Mouse (Mus musculus): Measurements from ENCODE around the gene Tns4.

Gene Tns4

DNA sequence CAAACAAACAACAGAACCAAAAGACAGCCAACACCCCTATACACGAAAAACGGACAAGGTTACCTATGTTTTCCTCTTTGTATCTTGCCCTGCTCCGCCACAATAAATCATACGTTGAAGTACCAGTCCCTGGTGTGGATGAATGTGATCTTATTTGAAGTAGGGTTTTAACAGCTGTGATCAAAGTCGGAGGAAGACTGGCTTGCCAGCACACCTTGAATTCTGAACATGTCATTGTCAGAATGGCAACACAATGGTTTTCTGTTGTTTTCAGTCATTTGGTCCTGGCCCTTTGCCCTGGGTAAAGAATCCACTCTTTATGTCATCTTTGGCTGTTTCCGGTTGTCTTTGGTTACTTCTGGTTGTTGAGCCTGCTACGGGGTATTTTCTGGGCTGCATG is 29.9 kb upstream of the Tns4 start:
- no peak for DNase-seq (ENCODE audit: inconsistent age in 2 of 2, low spot score in 1 of 2)

DNA sequence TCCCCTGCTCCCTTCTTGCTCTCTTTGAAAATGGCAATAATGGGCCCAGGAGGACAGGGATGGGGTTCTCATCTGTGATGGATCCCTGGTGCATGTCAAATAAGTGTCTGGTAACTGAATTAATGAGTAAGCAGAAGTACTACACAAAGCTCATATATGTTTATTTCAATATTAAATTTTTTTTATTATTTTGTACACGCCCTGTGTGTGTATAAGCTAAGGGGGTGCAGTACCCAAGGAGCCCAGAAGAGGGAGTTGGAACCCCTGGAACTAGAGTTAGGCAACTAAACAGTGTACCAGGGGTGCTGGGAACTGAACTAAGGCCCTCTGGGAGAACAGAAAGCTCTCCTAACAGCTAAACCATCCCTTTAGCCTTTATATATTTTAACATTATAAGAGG is 29.3 kb upstream of the Tns4 start:
- DNase-seq (ENCODE audit: inconsistent age in 2 of 2, low spot score in 1 of 2) = no peak

DNA sequence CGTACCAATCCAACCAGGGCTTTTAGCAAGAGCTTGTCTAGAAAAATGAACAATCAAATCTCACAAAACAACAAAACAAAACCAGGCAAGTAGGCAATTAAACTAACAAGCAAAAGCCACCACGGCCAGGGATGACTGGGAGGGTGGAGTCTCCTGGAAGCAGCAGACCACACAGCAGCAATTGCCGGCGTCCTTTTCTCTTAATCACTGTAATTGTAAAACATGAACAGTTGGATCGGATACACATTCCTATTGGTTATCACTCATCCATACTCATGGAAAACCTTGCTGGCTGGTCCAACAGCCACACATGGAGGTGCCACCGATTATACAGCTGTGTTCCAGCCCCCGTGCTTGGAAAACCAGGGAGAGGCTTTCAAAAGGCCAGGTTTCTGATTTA is 28.8 kb upstream of the Tns4 start:
- DNase-seq (ENCODE audit: inconsistent age in 2 of 2, low spot score in 1 of 2) = no peak

DNA sequence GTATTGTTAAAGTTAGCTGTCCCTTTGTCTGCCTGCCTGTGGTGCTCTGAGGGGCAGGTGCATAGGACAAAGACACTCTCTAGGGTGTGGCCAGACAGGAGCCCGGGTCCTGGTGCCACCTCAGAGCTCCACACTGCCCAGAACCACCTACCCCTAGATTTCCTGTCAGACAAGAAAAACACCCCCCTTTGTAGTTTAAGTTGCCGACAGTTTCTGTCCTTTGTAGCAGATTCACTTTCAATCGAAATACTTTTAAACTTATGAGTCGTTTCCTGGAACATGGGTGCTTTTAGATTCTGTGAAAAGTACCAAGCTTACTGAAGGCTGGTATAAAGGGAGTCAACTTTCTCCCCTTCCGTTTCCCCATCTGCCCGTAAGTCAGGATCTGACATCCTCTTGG is 26.8 kb upstream of the Tns4 start:
- no peak for DNase-seq (ENCODE audit: inconsistent age in 2 of 2, low spot score in 1 of 2)

DNA sequence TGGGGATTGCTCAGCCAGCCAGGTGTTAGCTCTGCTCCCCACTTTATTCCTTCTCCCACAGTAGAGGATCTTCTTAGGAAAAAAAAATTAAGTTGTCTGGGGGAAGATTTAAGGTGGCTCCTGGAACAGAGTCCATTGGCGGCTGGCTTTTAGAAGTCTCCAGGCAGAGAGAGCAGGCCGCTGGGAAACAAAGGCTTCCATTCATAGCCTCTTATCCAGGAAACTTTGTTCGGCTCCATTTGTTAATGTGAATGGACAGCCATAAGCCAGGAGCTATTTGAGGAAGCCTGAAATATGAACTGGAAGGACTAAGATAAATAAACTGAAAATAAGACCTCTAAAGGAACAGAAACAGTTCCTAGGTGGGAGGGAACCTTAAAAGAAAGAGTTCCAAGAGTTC is 24.0 kb upstream of the Tns4 start:
- no peak for DNase-seq (ENCODE audit: inconsistent age in 2 of 2, low spot score in 1 of 2)

DNA sequence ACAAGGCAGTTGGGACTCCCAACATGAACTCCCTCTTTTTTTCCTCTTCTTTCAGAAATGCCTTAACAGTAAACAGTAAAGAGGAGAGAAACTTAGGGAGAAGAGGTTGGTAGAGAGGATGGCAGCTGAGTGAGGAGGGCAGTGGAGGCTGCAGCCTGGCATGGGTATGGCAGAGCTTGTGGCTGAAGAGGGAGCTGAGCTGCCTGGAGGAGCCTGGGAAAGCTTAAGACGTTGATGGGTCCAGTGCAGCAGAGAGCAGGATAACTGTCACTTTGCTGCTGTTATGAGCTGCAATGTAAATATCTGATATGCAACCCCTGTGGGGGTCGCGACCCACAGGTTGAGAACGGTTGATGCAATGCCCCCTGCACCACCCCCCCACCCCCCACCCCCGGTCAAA is 23.6 kb upstream of the Tns4 start:
- DNase-seq (ENCODE audit: inconsistent age in 2 of 2, low spot score in 1 of 2) = no peak

DNA sequence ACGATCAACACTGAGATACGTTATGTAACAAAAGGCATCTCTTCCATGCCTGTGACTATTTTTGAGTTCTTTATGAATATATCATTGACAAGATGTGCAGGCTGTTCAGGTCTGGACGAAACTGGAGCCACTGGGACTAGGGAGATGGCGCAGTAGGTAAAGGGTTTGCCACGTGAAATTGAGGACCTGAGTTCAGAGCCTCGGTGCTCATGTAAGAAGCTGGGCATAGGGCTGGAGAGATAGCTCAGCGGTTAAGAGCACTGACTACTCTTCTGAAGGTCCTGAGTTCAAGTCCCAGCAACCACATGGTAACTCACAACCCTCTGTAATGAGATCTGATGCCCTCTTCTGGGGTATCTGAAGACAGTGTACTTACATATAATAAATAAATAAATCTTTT is 22.5 kb upstream of the Tns4 start:
- DNase-seq (ENCODE audit: inconsistent age in 2 of 2, low spot score in 1 of 2) = no peak

DNA sequence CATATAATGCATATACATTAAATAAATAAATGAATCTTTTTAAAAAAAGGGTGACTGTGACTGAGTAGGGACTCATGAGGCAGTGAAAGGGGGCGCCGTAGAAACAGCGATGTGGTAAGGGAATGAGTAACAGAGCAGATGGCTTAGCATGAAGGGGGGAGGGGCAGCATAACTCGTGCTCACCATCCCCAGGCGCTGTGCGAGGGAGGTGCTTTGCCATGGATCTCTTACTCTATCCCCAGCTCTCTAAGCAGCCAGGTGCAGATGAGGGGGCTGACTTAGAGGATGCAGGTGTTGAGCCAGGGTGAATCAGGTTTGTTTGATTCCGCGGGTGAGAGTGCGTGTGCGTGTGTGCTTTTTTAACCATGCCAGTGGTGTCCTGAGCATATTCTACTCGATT is 22.0 kb upstream of the Tns4 start:
- no peak for DNase-seq (ENCODE audit: inconsistent age in 2 of 2, low spot score in 1 of 2)

DNA sequence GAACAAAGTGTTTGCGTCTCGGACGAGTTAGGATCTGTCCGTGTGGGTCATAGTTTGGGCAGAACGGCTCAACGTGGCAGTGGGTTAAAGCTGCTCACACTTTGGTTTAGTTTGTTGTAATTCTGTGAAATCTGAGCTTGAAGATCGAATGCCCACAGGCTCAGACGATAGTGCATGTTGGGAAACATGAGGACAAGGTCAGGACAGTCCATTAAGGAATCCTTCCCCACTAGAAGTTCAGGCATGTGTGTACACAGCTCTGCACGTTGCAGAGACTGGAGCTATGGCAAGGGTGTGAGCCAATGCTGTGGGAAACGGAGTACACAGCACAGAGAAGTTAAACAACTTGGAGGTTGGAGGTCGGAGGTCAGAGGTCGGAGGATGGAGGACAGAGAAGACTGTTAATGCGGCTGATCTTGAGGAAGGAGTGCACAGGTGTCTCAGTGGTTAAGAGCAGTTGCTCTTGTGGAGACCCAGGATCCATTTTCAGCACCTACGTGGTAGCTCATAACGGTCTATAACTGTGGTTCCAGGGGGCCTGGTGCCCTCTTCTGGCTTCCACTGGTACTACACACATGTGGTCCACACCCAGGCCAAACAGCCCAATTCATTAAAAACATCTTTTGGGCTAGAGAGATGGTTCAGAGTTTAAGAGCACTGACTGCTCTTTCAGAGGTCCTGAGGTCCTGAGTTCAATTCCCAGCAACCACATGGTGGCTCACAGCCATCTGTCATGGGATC is 21.4 kb upstream of the Tns4 start:
- DNase-seq (ENCODE audit: inconsistent age in 2 of 2, low spot score in 1 of 2) = no peak

DNA sequence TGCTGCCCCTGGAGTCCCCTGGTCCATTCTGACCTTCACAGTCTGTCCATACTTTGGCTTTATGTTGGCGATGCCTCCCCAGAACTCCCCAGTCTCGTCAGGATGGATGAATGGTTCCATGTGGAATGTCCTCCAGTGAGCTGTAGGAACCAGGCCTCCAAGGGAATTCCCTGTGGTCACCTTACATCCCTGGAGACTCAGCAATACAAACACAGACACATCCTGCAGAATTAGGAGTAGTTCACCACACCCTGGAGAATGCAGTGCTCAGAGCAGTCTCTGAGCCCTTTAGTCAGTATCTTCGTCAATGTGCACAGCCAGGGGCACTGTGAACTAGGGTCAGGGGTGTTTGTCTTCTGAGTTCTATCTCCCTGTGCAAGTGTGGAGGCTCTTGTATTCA is 19.2 kb upstream of the Tns4 start:
- DNase-seq (ENCODE audit: inconsistent age in 2 of 2, low spot score in 1 of 2) = peak in 1 of 2 experiments; percentile 66

DNA sequence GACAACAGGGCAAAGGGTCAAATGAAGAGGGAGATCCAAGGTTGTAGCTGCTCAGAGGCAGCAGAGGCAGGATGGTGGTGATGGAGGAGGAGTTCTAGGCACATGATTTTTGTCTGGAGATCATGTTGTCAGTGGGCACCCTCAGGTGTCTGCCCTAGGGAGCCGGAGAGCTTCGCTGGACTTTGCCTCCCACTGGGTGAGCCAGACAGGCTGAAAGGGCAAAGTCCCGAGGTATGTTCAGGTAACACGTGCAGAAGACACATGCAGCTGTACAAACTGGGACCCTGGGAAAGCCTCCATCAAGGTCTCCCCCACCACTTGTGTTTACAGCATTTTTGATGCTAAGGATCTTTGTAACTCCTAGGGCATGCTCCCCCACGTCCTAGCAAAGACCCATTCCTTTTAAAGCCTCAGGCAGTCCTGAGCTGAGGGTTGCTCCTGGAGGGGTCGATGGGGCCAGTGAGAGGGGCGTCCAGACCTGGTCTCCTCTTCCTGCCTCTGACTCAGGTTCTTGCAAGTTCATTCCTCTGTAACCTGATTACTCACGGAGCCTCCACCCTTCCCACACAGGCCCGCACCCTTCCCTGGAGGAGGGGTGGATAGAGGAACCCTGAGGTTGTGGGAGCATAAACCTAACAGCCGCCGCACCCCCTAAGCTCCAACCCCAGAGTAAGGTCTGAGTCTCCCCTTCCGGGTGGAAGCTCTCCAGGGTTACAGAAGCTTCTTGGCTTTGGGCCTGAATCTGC is 17.0 kb upstream of the Tns4 start:
- no peak for DNase-seq (ENCODE audit: inconsistent age in 2 of 2, low spot score in 1 of 2)

DNA sequence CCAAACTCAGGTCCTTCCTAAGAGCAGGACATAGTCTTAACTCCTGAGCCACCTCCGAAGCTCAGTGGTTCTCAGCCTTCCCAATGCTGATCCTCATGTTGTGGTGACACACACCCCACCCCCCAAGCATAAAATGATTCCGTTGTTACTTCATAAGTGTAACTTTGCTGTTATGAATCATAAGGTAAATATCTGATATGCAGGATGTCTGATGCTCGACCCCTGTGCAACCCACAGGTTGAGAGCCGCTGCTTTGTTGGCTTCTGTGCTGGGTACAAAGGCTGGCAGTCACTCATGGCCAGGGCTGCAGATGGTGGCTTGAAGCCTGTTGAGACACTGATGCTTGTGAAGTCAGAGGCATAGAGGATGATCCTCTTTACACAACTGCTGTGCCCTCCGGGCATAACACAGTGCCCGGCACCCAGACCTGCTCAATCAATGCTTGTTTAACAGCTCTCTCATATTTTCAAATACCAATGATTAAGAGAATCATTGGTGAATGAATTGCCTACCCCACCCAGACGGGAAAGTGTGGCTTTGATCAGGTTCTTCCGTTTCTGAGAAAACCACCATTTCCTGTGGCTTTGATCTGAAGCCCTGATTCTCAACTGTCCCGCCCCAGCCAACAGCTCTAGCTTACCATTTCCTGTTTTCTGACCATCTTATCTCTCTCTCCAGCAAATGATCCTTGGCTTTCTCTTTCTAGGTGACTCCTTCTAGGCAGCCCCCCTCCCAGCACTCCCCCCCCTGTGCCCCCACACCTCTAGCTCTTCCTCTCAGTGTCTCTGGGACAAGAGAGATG is 15.7 kb upstream of the Tns4 start:
- no peak for DNase-seq (ENCODE audit: inconsistent age in 2 of 2, low spot score in 1 of 2)

DNA sequence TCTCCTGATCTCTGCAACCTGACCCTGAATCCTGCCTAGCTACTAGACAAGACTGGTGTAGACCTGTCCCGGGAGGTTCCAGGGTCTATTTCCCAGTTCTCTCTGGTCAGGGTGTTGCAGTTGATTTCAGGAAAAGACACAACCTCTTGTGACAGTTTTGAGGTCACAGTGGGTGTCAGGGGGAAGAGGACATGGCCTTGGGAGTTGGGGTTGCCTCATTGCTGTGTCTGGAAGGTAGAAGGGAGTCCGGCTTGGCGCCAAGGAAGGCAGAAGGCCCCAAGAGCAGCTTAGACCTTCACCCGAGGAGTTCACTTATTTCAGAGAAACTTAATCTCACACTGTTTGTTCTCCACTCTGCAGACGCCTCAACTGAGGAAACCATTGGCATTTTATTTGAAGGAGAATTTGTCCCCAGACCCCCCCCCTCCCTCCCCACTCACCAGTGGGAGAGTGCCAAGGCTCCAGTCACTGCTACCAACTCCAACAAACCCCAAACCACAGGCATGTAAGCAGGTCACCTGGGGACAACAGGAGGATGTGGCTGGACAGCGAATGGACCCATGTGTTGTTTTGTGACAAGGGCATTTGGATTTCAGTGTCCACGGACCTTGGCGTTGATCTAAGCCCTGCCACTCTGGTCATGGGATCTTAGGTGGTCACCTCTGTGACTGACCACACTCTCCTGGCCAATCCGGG is 13.6 kb upstream of the Tns4 start:
- DNase-seq (ENCODE audit: inconsistent age in 2 of 2, low spot score in 1 of 2) = no peak

DNA sequence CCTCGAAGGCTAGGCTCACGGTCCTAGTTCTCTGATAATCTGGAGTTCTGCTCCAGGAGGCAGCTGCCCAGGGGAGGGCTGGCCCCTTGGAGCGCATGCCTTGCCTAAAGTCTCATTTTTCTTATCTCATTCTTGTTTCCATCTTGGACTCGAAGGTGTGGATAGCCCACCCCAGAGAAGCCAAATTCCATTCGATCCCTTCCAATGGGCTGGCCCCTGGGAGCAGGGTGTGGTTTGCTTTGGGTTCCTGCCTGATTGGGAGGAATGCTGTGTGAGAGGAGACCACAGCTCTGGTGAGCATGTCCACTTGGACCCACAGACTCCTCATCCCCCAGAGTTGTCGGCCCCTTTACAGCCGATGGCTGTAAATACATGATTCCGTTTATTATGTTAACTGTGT is 12.6 kb upstream of the Tns4 start:
- DNase-seq (ENCODE audit: inconsistent age in 2 of 2, low spot score in 1 of 2) = no peak

DNA sequence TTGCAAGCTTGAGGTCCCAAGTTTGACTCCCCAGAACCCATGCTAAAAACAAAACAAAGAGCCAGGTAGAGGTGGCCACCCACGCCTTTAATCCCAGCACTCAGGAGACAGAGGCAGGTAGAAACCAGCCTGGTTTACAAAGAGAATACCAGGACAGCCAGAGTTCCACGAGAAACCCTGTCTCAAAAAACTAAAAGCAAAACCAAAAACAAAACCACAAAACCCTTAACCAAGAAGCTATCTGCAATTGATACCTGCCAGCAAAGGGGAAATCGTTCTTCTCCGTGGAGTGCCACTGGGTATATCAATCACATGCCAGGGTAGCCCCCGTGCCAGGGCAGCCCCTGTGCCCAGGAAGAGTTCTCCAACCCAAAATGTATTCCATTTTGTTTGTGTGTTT is 11.1 kb upstream of the Tns4 start:
- no peak for DNase-seq (ENCODE audit: inconsistent age in 2 of 2, low spot score in 1 of 2)

DNA sequence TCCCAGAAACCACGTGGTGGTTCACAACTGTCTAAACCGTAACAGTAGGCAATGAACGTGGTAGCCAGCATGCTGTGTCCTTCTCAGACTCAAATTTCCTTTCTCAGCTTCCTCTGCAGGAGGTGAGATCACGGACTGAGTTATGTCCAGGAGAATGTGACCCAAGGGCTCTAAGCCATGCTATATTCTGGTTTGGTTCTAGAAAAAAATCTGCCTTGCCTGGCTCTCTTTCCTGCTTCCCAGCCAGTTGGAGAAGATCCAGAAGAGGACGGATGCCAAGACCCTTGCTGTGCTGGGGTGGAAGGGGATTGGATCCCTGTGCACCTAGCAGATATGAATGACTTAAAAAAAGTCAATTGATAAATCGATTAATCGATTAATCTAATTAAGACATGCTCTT is 10.4 kb upstream of the Tns4 start:
- peak in 1 of 2 experiments; percentile 52 for DNase-seq (ENCODE audit: inconsistent age in 2 of 2, low spot score in 1 of 2)

DNA sequence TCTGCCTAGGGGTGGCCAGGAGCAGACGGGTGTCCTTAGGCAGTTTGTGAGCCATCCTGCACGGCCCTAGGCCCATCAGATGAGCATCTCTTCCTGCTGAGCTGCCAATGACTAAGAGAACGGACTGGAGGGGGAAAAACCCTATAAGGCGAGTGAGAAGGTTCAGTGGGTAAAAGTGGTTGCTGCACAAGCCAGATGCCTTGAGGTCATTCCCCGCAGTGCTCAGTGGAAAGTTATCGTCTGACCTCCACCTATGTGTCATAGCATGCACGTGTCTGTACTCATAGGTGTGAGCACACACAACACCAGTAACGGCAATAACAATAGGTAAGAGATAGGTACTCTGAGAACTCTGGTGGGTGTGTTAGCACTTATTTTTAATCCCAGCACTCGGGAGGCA is 9.8 kb upstream of the Tns4 start:
- DNase-seq (ENCODE audit: inconsistent age in 2 of 2, low spot score in 1 of 2) = no peak

DNA sequence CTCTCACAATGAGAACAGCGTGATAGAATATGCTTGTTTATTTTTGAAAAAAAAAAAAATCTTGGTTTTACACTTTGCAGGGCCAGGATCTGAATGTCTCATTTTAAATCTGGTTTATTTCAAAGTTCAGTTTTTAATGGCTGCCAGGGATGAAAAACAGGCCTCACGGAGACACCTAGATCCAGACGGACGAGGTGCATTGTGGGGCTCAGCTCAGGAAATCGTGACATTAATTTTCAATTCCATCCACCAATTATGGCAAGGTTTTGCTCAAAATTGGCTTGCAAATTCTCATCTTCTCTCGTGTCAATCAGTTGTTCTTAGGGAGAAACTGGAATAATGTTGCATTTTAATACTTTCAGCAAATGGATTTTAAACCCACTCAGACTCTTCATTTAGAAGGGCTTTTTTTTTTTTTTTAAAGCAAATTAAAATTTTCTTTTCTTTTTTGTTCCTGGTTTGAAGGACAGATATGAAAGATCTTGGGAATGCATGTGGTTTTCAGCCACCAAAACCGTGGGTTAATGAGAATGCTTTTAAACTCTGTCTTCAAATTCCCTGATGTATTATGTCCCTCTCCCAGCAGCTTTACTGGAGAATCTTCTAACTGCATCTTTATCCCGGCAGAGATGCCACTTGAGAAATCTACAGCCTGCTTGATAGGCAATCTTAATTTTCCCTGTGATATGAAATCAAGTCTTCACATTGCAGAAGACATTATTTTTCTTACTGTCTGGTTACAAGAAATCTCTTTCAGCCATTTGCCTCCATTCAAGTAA is 8.1 kb upstream of the Tns4 start:
- no peak for DNase-seq (ENCODE audit: inconsistent age in 2 of 2, low spot score in 1 of 2)

DNA sequence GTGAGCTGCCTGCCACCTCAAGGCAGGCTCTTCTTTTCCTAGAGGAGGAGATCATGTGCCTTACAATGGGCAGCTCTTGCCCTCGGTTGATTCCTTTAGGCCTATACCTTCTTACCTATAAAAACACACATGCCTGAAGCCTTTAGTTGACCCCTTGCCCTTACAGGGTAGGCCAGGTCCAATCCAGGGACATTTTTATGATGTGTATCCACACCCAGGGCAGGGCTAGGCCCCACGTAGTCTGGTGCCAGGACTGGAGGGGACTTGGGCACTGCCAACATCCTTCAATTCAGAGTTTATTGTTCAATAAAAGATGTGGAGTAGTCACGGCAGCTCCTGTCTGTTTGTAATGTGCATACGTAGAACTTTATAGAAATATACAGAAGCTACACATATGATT is 7.3 kb upstream of the Tns4 start:
- no peak for DNase-seq (ENCODE audit: inconsistent age in 2 of 2, low spot score in 1 of 2)

DNA sequence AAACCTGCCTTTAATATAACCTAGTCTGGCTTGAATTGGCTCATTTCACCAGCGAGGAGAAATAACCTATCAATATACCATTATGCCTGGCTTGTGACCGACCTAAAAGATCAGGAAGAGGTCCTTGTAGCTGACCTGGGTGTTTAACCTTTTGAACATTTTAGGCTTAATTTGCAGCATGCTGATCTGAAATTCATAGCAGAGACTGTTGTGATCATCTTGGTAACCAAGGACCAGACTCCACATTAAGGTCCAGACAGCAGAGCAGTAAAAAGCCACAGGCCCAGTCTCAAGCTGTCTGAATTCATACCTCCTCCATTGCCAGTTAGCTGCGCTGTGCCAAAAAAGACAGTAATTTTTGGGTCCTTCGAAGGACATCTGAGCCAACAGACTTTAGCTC is 6.7 kb upstream of the Tns4 start:
- no peak for DNase-seq (ENCODE audit: inconsistent age in 2 of 2, low spot score in 1 of 2)

Measured in adrenal gland, adult (tissue).